Mouse (Mus musculus) hindbrain, postnatal 0 days (tissue): ENCODE results near the gene Pak4. TPM values are rescaled to one million over a fixed set of nuclear protein-coding genes. Genes with fewer than 3 reads are reported as not detected.

Experiments
- ATAC-seq: fragments of 200-750 bp; cut with Nextera tagmentation; 2 replicates; pipeline ENCODE4 v1.8.0; 2017; ENCODE audit warnings: mild to moderate bottlenecking, moderate TSS enrichment, moderate library complexity
- DNase-seq: peaks from one replicate; pipeline ENCODE4 v3.0.0-alpha.2; 2015; ENCODE audit warnings: low spot score
- H3K27ac ChIP-seq: fragments of 300-500 bp; sonication (generic); 2 replicates; pipeline ENCODE4 v1.5.1; 2014; ENCODE audit warnings: mild to moderate bottlenecking
- H3K27me3 ChIP-seq: fragments of 300-500 bp; sonication (generic); 2 replicates; pipeline ENCODE4 v1.6.1; 2014; ENCODE audit warnings: low read length, mixed read lengths; ENCODE audit not compliant: insufficient read depth
- H3K36me3 ChIP-seq: fragments of 300-500 bp; sonication (generic); 2 replicates; pipeline ENCODE4 v1.6.1; 2014; ENCODE audit warnings: low read length, mixed read lengths; ENCODE audit not compliant: insufficient read depth
- H3K4me1 ChIP-seq: fragments of 300-500 bp; sonication (generic); 2 replicates; pipeline ENCODE4 v1.6.1; 2014; ENCODE audit warnings: antibody characterized with exemption, low read length, mixed read lengths; ENCODE audit not compliant: insufficient read depth
- H3K4me2 ChIP-seq: fragments of 300-500 bp; sonication (generic); 2 replicates; pipeline ENCODE4 v1.6.1; 2014; ENCODE audit warnings: low read depth, mild to moderate bottlenecking, low read length, moderate library complexity, mixed read lengths
- H3K4me3 ChIP-seq: fragments of 300-500 bp; sonication (generic); 2 replicates; pipeline ENCODE4 v1.5.1; 2014; ENCODE audit warnings: low read length
- H3K9ac ChIP-seq: fragments of 300-500 bp; sonication (generic); replicated peaks from 2 replicates; pipeline ENCODE4 v1.6.1; 2014; ENCODE audit warnings: mild to moderate bottlenecking, low read length, moderate library complexity, mixed read lengths
- H3K9me3 ChIP-seq: fragments of 300-500 bp; sonication (generic); 2 replicates; pipeline ENCODE4 v1.6.1; 2016; ENCODE audit warnings: low read length, mixed read lengths
- CTCF ChIP-seq: IDR thresholded peaks from 2 replicates; pipeline ENCODE4 v1.5.1; 2016; ENCODE audit warnings: antibody characterized with exemption, control low read depth, low read depth
- WGBS: fragments of 180-500 bp; shearing (Covaris S2); extraction: QIAGEN DNeasy Blood & Tissue Kit; methylation state at CpG from one replicate; pipeline ENCODE4 v1.1.7; 2014; 5-methylcytosine and 5-hydroxymethylcytosine counted together
- polyA plus RNA-seq: library from polyadenylated mRNA; unstranded; fragments of >200 nt; fragmentation: Nextera tagmentation; extraction: Ambion mirVana; gene quantifications from 2 replicates; pipeline ENCODE4 v1.2.1, GENCODE M21; 2015
- total RNA-seq: library from RNA; depleted of rRNA; stranded (reverse); fragments of >200 nt; gene quantifications from 2 replicates; pipeline ENCODE4 v1.2.3, GENCODE M21; 2014

Pak4 gene
- total and polyA plus RNA-seq, 2 experiments from 2014 or later: 13.2 to 20.3 TPM

DNA sequence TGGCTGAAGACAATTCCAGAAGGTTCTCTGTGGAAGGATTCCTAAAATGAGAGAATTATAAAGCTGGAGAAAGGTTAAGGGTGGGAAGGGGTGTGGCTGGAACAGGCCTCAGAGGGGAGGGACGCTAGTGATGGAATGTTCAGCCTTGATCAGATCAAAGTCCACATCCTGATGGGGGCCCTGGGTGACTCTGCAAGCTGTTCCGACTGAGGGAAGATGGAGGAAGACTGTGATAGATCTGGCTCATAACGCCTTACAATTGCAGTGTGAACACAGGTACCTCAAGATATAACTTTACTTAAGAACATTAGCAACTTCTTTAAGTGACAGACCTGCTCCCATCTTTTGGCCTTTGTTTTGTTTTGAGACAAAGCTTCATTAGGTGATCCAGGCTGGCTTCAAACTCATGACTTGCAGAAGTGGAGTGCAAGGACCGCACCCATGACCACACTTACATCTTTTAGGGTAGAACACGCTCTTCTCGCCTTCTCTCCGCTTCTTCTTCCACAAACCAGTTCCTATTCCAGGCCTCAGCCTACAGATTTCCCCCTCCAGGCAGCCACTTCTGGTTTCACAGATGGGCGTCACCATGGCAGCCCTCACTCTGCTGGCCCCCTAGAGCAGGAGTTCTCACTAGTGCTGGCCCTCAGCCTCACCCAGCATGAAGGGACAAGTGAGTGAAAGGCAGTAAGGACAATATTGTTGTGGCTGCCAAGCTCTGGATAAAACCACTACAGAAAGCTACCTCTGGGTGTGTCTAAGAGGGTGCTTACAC, 14.2 kb downstream of the Pak4 start:
- Histone ChIP-seq H3K9ac (no peak overlapping the region), H3K4me2 (no peak overlapping the region), H3K27ac (0 out of 2 replicates have a peak overlapping the region, but pooled peaks have one; percentile 11), H3K36me3 (no peaks in the 10 kb centered on the region), H3K9me3 (no peaks in the 10 kb centered on the region), H3K4me1 (peaks cover 26% of the 10 kb centered on the region; the same call in 1 of the 2 replicates), H3K4me3 (no peak overlapping the region), H3K27me3 (no peaks in the 10 kb centered on the region)
- ATAC-seq: no peak
- TF ChIP-seq CTCF: no peak
- no peak for DNase-seq
- 80% methylated on average over 8 of the region's 8 CpGs for WGBS

- Histone ChIP-seq H3K4me1 (peaks cover 22% of the 10 kb centered on the region; the same call in 1 of the 2 replicates), H3K9ac (no peak overlapping the region), H3K27ac (no peak overlapping the region), H3K36me3 (no peaks in the 10 kb centered on the region), H3K9me3 (no peaks in the 10 kb centered on the region), H3K27me3 (no peaks in the 10 kb centered on the region), H3K4me2 (no peak overlapping the region), H3K4me3 (no peak overlapping the region)
- WGBS: 68% methylated on average over 11 of the region's 11 CpGs
- ATAC-seq (no peak), DNase-seq (no peak)
- TF ChIP-seq CTCF: no peak
Observed at GRCm38 (mm10) chr7:28582841-28583240, 15.1 kb downstream of the Pak4 start.

GRCm38 (mm10) chr7:28581721-28582120, 16.3 kb downstream of the Pak4 start:
- no peak for TF ChIP-seq CTCF

DNA sequence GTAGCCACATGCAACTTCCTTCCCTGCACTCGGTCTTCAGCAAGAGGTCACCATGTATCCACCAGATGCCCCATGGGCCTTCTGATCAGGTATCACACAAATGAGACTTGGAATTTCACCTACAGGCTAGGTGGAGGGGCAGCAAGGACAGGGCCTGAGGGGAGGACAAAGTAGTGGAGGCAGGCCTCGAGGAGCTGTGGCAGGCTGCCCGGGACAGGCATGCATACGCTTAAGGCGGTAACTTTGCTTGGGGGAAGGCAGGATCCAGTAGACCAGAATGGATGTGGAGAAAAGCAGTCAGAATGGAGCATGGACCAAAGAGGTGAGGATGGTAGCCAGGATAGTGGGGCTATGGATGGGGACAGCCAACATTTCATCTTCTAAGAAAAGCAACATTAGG, 18.2 kb downstream of the Pak4 start:
- H3K36me3 ChIP-seq: no peaks in the 10 kb centered on the region
- H3K4me1 ChIP-seq: peaks cover 24% of the 10 kb centered on the region; the same call in 1 of the 2 replicates
- no peaks in the 10 kb centered on the region for H3K9me3 ChIP-seq
- 61% methylated on average over 5 of the region's 5 CpGs for WGBS
- no peak overlapping the region for H3K9ac ChIP-seq
- no peak for DNase-seq
- no peak overlapping the region for H3K4me2 ChIP-seq
- no peaks in the 10 kb centered on the region for H3K27me3 ChIP-seq
- no peak for ATAC-seq
- no peak for TF ChIP-seq CTCF
- no peak overlapping the region for H3K27ac ChIP-seq
- H3K4me3 ChIP-seq: no peak overlapping the region

More at GRCm38 (mm10) chr7:28581721-28582120, 16.3 kb downstream of the Pak4 start:
- no peak overlapping the region for H3K27ac ChIP-seq
- H3K9me3 ChIP-seq: no peaks in the 10 kb centered on the region
- no peaks in the 10 kb centered on the region for H3K36me3 ChIP-seq
- no peak overlapping the region for H3K4me2 ChIP-seq
- H3K4me1 ChIP-seq: peaks cover 25% of the 10 kb centered on the region; the same call in 1 of the 2 replicates
- ATAC-seq (no peak), DNase-seq (no peak)
- no peak overlapping the region for H3K4me3 ChIP-seq
- 88% methylated on average over 4 of the region's 4 CpGs for WGBS
- no peaks in the 10 kb centered on the region for H3K27me3 ChIP-seq
- no peak overlapping the region for H3K9ac ChIP-seq

- no peak for ATAC-seq
- no peak overlapping the region for H3K4me2 ChIP-seq
- no peak overlapping the region for H3K9ac ChIP-seq
- H3K9me3 ChIP-seq: no peaks in the 10 kb centered on the region
- DNase-seq: no peak
- H3K4me1 ChIP-seq: peaks cover 18% of the 10 kb centered on the region; the same call in 1 of the 2 replicates
- no peaks in the 10 kb centered on the region for H3K36me3 ChIP-seq
- WGBS: 78% methylated on average over 5 of the region's 5 CpGs
- H3K27me3 ChIP-seq: no peaks in the 10 kb centered on the region
- TF ChIP-seq CTCF: no peak
- H3K27ac ChIP-seq: no peak overlapping the region
- no peak overlapping the region for H3K4me3 ChIP-seq
Observed at GRCm38 (mm10) chr7:28578543-28579053, 19.4 kb downstream of the Pak4 start.

DNA sequence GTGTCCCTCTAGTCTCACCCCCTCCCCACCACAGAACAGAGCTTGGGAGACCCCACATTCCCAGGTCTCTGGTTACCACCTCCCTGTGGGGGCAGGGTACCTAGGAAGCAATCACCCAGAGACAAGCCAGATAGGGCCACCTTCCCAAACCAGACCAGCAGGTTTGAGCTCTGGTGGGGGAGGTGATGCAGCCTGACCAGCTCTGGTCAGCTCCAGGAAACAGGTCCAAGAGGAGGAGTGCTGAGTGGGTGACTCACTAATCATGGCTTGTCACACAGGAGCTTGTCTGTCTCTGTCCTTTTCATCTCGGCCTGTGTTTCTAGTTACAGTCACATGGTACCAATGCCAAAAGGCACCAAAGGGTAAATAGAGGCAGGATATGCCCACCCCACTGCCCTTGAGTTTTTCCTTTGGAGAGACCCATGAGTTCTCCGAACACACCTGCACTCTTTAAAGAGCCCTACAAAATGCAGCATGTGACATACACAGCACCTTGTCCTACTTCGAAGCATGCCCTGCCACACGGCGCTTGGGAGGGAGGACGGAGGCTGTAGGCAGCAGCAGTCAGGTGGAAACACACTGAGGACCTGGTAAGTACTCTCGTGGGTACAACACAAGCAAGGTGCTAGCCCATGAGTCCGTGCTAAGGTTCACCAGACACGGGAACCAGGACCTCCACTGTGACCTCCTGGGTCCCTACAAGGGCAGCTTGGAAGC, 20.0 kb downstream of the Pak4 start:
- Histone ChIP-seq H3K27ac (no peak overlapping the region), H3K36me3 (no peaks in the 10 kb centered on the region), H3K9ac (no peak overlapping the region), H3K27me3 (no peaks in the 10 kb centered on the region), H3K4me2 (no peak overlapping the region), H3K4me3 (no peak overlapping the region), H3K9me3 (no peaks in the 10 kb centered on the region), H3K4me1 (peaks cover 14% of the 10 kb centered on the region; the same call in 1 of the 2 replicates)
- 90% methylated on average over 9 of the region's 9 CpGs for WGBS
- ATAC-seq (no peak), DNase-seq (no peak)
- TF ChIP-seq CTCF: no peak
